20 mouse cellular contexts compared by ENCODE assay signal in the genomic region with DNA sequence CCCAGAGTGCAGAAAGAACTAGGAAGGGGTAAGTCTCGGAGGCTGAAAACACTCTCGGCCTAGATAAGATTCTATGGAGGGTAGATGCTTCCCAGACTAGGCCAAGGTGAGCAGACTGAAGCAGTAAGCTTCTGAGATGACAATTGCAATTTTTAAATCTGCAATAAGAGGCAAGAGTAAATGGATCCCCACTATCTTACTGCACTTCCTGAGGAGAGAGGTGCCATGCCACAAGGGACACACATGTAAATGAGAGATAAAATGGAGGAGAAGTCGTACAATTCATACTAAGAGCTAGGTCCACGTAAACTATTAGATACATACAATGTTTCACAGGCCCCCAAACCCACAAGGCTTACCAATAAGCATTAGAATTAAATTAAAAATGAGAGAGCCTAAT.
"Had no signal": no experiment of that assay in that cellular context is flagged by ENCODE, and none has a peak within 500 bp of the region (broad histone marks: within the 10 kb centered on the region; RNA-seq: fewer than 3 reads in every experiment).

No protein-coding gene starts in this region.

- H3K36me3 ChIP-seq: lung, embryonic 15.5 days; midbrain, embryonic 15.5 days had no signal

- H3K9ac ChIP-seq: liver, embryonic 15.5 days; lung, embryonic 15.5 days; midbrain, embryonic 13.5 days; midbrain, embryonic 15.5 days; neural tube, embryonic 12.5 days had no signal

- H3K9me3 ChIP-seq: liver, embryonic 15.5 days; lung, embryonic 15.5 days; midbrain, embryonic 13.5 days; midbrain, embryonic 15.5 days; neural tube, embryonic 12.5 days had no signal

- H3K27me3 ChIP-seq: liver, embryonic 15.5 days; lung, embryonic 15.5 days; megakaryocyte, embryonic 14.5 days; midbrain, embryonic 13.5 days; midbrain, embryonic 15.5 days; neural tube, embryonic 12.5 days had no signal

- H3K27ac ChIP-seq: liver, embryonic 15.5 days; lung, embryonic 15.5 days; macrophage; midbrain, embryonic 13.5 days; midbrain, embryonic 15.5 days; neural tube, embryonic 12.5 days had no signal

- ATAC-seq: lung, postnatal 0 days; midbrain, embryonic 13.5 days; midbrain, embryonic 15.5 days had no signal

- H3K4me2 ChIP-seq: liver, embryonic 15.5 days; lung, embryonic 15.5 days; midbrain, embryonic 11.5 days; midbrain, embryonic 13.5 days; midbrain, embryonic 15.5 days; neural tube, embryonic 12.5 days had no signal

- DNase-seq: lung, adult 18-20 months; lung, postnatal 14 days; lung, postnatal 36 days; retina, postnatal 1 day; right cerebral cortex, adult 18-20 months; right cerebral cortex, postnatal 25 days; right cerebral cortex, postnatal 4 days; spleen, adult 18-20 months; thymus, adult 18-20 months; thymus, postnatal 14 days; thymus, postnatal 36 days had no signal

- H3K4me1 ChIP-seq: neural tube, embryonic 12.5 days had no signal

- H3K4me3 ChIP-seq: liver, embryonic 15.5 days; lung, embryonic 15.5 days; megakaryocyte, embryonic 14.5 days; midbrain, embryonic 13.5 days; midbrain, embryonic 15.5 days; neural tube, embryonic 12.5 days had no signal
